Mouse (Mus musculus): Measurements from ENCODE around the gene Slc38a6. TPM values are rescaled to one million over a fixed set of nuclear protein-coding genes. Genes with fewer than 3 reads are reported as not detected.

Slc38a6 gene
- polyA plus RNA-seq, 1 experiment, result 15.1 TPM

- no peak overlapping the region for H3K4me3 ChIP-seq (ENCODE audit: insufficient read depth, low read depth, low read length)
- WGBS, result 84% methylated on average over 7 of the region's 7 CpGs
- no peaks in the 10 kb centered on the region for H3K36me3 ChIP-seq (ENCODE audit: control insufficient read depth, insufficient read depth, low read length)
- no peak for DNase-seq
- no peaks in the 10 kb centered on the region for H3K27me3 ChIP-seq (replicated peaks; ENCODE audit: control insufficient read depth, insufficient read depth, low read length)
- TF ChIP-seq POLR2A (IDR thresholded peaks at IDR 0.05; ENCODE audit: low read depth, low read length), result no peak
- TF ChIP-seq CTCF (conservative IDR thresholded peaks at IDR 0.05; ENCODE audit: insufficient read depth, insufficient read length, low read depth, low read length), result no peak
- no peaks in the 10 kb centered on the region for H3K4me1 ChIP-seq (ENCODE audit: control insufficient read depth, insufficient read depth, low read length)
- H3K27ac ChIP-seq (ENCODE audit: insufficient read depth, low read depth, low read length), result no peak overlapping the region
These were observed 84.6 kb downstream of the Slc38a6 start for GRCm38 (mm10) chr12:73371132-73371531.

DNA sequence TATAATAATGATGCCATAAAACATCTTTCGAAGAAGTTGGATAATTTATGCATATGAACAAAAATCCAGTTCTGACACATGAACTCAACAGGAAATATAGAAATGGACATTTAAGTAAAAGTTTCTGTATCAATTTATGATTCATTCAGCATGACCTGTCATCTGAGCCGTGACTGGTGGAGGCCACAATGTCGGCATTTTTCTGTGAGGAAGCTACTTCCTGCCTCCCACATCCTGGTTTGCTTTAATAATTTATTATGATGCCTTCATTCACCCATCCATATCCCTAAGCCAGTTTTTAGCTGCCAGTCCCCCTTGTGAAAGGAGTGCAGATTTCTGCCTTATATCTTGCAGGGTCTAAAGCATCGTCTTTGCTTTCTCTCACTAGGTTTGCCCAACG is 91.4 kb downstream of the Slc38a6 start:
- H3K36me3 ChIP-seq (ENCODE audit: control insufficient read depth, insufficient read depth, low read length), result no peaks in the 10 kb centered on the region
- DNase-seq, result no peak
- H3K27ac ChIP-seq (ENCODE audit: insufficient read depth, low read depth, low read length), result no peak overlapping the region
- H3K4me1 ChIP-seq (ENCODE audit: control insufficient read depth, insufficient read depth, low read length), result peaks cover 24% of the 10 kb centered on the region
- no peak overlapping the region for H3K4me3 ChIP-seq (ENCODE audit: insufficient read depth, low read depth, low read length)
- H3K27me3 ChIP-seq (replicated peaks; ENCODE audit: control insufficient read depth, insufficient read depth, low read length), result no peaks in the 10 kb centered on the region
- TF ChIP-seq POLR2A (IDR thresholded peaks at IDR 0.05; ENCODE audit: low read depth, low read length) (no peak), CTCF (conservative IDR thresholded peaks at IDR 0.05; ENCODE audit: insufficient read depth, insufficient read length, low read depth, low read length) (no peak)
- WGBS, result 61% methylated on average over 5 of the region's 5 CpGs

DNA sequence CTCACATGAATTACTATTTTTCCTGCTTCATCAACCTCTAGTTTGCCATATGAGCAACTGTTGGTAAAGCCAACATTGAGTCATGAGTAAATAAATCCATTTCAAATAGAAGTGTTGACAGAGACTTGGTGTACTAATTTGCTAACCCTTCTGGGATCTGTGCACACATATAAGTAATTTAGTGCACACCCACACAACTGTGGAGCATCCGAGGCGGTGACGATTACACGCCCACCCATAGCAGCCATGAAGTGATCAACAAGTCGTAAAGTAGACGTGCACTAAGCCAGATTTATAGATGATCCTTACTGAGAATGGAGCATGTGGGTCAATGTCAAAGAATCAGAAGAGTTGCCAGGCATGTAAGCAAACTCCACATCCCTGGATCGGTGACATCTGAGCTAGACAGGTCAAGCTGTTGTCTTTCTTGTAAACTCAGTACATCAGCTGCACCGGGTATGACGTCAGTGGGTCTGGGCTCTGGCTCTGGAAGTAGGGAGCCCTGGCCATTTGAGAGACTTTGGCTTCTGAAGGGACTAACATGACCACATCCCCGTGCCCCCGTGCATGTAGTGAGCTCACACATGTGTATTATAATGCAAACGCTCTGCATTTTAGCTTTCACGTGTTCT is 92.3 kb downstream of the Slc38a6 start:
- Histone ChIP-seq H3K4me3 (ENCODE audit: insufficient read depth, low read depth, low read length) (no peak overlapping the region), H3K4me1 (ENCODE audit: control insufficient read depth, insufficient read depth, low read length) (peaks cover 32% of the 10 kb centered on the region), H3K36me3 (ENCODE audit: control insufficient read depth, insufficient read depth, low read length) (no peaks in the 10 kb centered on the region), H3K27me3 (replicated peaks; ENCODE audit: control insufficient read depth, insufficient read depth, low read length) (no peaks in the 10 kb centered on the region), H3K27ac (ENCODE audit: insufficient read depth, low read depth, low read length) (no peak overlapping the region)
- DNase-seq, result no peak
- TF ChIP-seq CTCF (conservative IDR thresholded peaks at IDR 0.05; ENCODE audit: insufficient read depth, insufficient read length, low read depth, low read length), result no peak
- TF ChIP-seq POLR2A (IDR thresholded peaks at IDR 0.05; ENCODE audit: low read depth, low read length), result no peak
- 83% methylated on average over 13 of the region's 13 CpGs for WGBS

DNA sequence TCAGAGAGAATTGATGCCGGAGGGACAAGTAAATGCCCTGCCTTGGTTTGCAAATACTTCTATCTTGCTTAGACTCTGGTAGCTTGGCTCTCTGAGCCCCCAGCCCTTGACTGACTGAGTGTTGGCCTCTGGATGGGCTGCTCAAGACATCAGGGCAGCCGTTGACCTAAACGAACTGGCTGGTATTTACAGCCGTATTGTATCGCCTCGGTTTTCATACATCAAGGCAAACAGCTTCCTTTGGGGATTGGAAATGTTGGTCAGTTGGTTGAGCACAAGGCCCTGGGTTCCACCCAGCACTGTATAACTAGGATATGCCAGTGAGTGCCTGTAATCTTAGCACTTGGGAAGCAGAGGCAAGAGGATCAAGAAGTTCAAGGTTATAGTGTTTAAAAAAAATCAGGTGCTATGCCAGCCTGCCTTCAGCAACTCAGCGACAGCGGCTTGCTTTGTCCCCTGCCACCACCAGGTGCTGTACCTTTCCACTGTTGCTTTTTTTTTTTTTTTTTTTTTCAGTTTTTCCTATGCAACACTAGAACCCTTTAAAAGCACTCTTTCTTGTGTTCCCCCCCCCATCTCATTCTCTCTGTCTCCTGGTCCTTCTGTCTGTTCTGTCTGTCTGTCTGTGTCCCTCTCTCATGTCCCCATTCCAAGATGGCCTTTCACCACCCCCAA is 94.2 kb downstream of the Slc38a6 start:
- H3K4me1 ChIP-seq (ENCODE audit: control insufficient read depth, insufficient read depth, low read length), result peaks cover 39% of the 10 kb centered on the region
- H3K4me3 ChIP-seq (ENCODE audit: insufficient read depth, low read depth, low read length), result no peak overlapping the region
- H3K27me3 ChIP-seq (replicated peaks; ENCODE audit: control insufficient read depth, insufficient read depth, low read length), result no peaks in the 10 kb centered on the region
- peak overlapping the region; percentile 33; the same call in 1 of the 2 replicates for H3K27ac ChIP-seq (ENCODE audit: insufficient read depth, low read depth, low read length)
- TF ChIP-seq CTCF (conservative IDR thresholded peaks at IDR 0.05; ENCODE audit: insufficient read depth, insufficient read length, low read depth, low read length) (no peak), POLR2A (IDR thresholded peaks at IDR 0.05; ENCODE audit: low read depth, low read length) (no peak)
- H3K36me3 ChIP-seq (ENCODE audit: control insufficient read depth, insufficient read depth, low read length), result no peaks in the 10 kb centered on the region
- 76% methylated on average over 8 of the region's 8 CpGs for WGBS
- no peak for DNase-seq

- peak; percentile 87 for DNase-seq
- 34% methylated on average over 7 of the region's 7 CpGs for WGBS
- H3K4me3 ChIP-seq (ENCODE audit: insufficient read depth, low read depth, low read length), result no peak overlapping the region
- H3K27ac ChIP-seq (ENCODE audit: insufficient read depth, low read depth, low read length), result peak overlapping the region; percentile 33
- no peaks in the 10 kb centered on the region for H3K36me3 ChIP-seq (ENCODE audit: control insufficient read depth, insufficient read depth, low read length)
- TF ChIP-seq CTCF (conservative IDR thresholded peaks at IDR 0.05; ENCODE audit: insufficient read depth, insufficient read length, low read depth, low read length) (no peak), POLR2A (IDR thresholded peaks at IDR 0.05; ENCODE audit: low read depth, low read length) (no peak)
- no peaks in the 10 kb centered on the region for H3K27me3 ChIP-seq (replicated peaks; ENCODE audit: control insufficient read depth, insufficient read depth, low read length)
- H3K4me1 ChIP-seq (ENCODE audit: control insufficient read depth, insufficient read depth, low read length), result peaks cover 39% of the 10 kb centered on the region
These were observed 94.9 kb downstream of the Slc38a6 start for GRCm38 (mm10) chr12:73381452-73381851.

- no peak for DNase-seq
- peaks cover 36% of the 10 kb centered on the region for H3K4me1 ChIP-seq (ENCODE audit: control insufficient read depth, insufficient read depth, low read length)
- TF ChIP-seq CTCF (conservative IDR thresholded peaks at IDR 0.05; ENCODE audit: insufficient read depth, insufficient read length, low read depth, low read length), result no peak
- no peak for TF ChIP-seq POLR2A (IDR thresholded peaks at IDR 0.05; ENCODE audit: low read depth, low read length)
- WGBS, result 74% methylated on average over 12 of the region's 12 CpGs
- no peak overlapping the region for H3K4me3 ChIP-seq (ENCODE audit: insufficient read depth, low read depth, low read length)
- no peaks in the 10 kb centered on the region for H3K36me3 ChIP-seq (ENCODE audit: control insufficient read depth, insufficient read depth, low read length)
- H3K27ac ChIP-seq (ENCODE audit: insufficient read depth, low read depth, low read length), result peak overlapping the region; percentile 67
- no peaks in the 10 kb centered on the region for H3K27me3 ChIP-seq (replicated peaks; ENCODE audit: control insufficient read depth, insufficient read depth, low read length)
These were observed 96.0 kb downstream of the Slc38a6 start for GRCm38 (mm10) chr12:73382290-73383178.

- H3K27me3 ChIP-seq (replicated peaks; ENCODE audit: control insufficient read depth, insufficient read depth, low read length), result no peaks in the 10 kb centered on the region
- 39% methylated on average over 5 of the region's 5 CpGs for WGBS
- peak; percentile 77 for DNase-seq
- TF ChIP-seq CTCF (conservative IDR thresholded peaks at IDR 0.05; ENCODE audit: insufficient read depth, insufficient read length, low read depth, low read length), result no peak
- H3K27ac ChIP-seq (ENCODE audit: insufficient read depth, low read depth, low read length), result peak overlapping the region; percentile 67
- no peak overlapping the region for H3K4me3 ChIP-seq (ENCODE audit: insufficient read depth, low read depth, low read length)
- H3K36me3 ChIP-seq (ENCODE audit: control insufficient read depth, insufficient read depth, low read length), result no peaks in the 10 kb centered on the region
- peaks cover 36% of the 10 kb centered on the region for H3K4me1 ChIP-seq (ENCODE audit: control insufficient read depth, insufficient read depth, low read length)
These were observed 96.6 kb downstream of the Slc38a6 start for GRCm38 (mm10) chr12:73383179-73383510.

All from kidney, adult 2 months (tissue).